Mouse (Mus musculus): ENCODE data around the gene Rybp. TPM values are rescaled to one million over a fixed set of nuclear protein-coding genes. Genes with fewer than 3 reads are reported as not detected.

The Rybp gene
- polyA plus RNA-seq, 1 experiment = 8.6 TPM

- no peak overlapping the region for H3K4me3 ChIP-seq (ENCODE audit: insufficient read depth, low read depth, low read length)
- H3K27ac ChIP-seq (replicated peaks; ENCODE audit: low read depth, low read length) = no peak overlapping the region
- peaks cover 6% of the 10 kb centered on the region for H3K4me1 ChIP-seq (ENCODE audit: control insufficient read depth, insufficient read depth, insufficient read length, low read length)
These were observed 91.3 kb downstream of the Rybp start for GRCm38 (mm10) chr6:100195870-100196409.

- Histone ChIP-seq H3K27ac (replicated peaks; ENCODE audit: low read depth, low read length) (no peak overlapping the region), H3K4me3 (ENCODE audit: insufficient read depth, low read depth, low read length) (no peak overlapping the region), H3K4me1 (ENCODE audit: control insufficient read depth, insufficient read depth, insufficient read length, low read length) (peaks cover 6% of the 10 kb centered on the region)
These were observed 92.2 kb downstream of the Rybp start for GRCm38 (mm10) chr6:100195091-100195490.

- Histone ChIP-seq H3K4me3 (ENCODE audit: insufficient read depth, low read depth, low read length) (no peak overlapping the region), H3K4me1 (ENCODE audit: control insufficient read depth, insufficient read depth, insufficient read length, low read length) (peaks cover 6% of the 10 kb centered on the region), H3K27ac (replicated peaks; ENCODE audit: low read depth, low read length) (no peak overlapping the region)
These were observed 93.5 kb downstream of the Rybp start for GRCm38 (mm10) chr6:100193760-100194159.

- H3K4me1 ChIP-seq (ENCODE audit: control insufficient read depth, insufficient read depth, insufficient read length, low read length) = peaks cover 6% of the 10 kb centered on the region
- H3K27ac ChIP-seq (replicated peaks; ENCODE audit: low read depth, low read length) = no peak overlapping the region
- no peak overlapping the region for H3K4me3 ChIP-seq (ENCODE audit: insufficient read depth, low read depth, low read length)
These were observed 94.5 kb downstream of the Rybp start for GRCm38 (mm10) chr6:100192691-100193229.

GRCm38 (mm10) chr6:100190803-100191559 lies 96.3 kb downstream of the Rybp start:
- H3K4me1 ChIP-seq (ENCODE audit: control insufficient read depth, insufficient read depth, insufficient read length, low read length) = peaks cover 6% of the 10 kb centered on the region
- no peak overlapping the region for H3K27ac ChIP-seq (replicated peaks; ENCODE audit: low read depth, low read length)
- no peak overlapping the region for H3K4me3 ChIP-seq (ENCODE audit: insufficient read depth, low read depth, low read length)

GRCm38 (mm10) chr6:100190310-100190709 lies 97.0 kb downstream of the Rybp start:
- Histone ChIP-seq H3K4me1 (ENCODE audit: control insufficient read depth, insufficient read depth, insufficient read length, low read length) (peaks cover 3% of the 10 kb centered on the region; the same call in 1 of the 2 replicates), H3K4me3 (ENCODE audit: insufficient read depth, low read depth, low read length) (no peak overlapping the region), H3K27ac (replicated peaks; ENCODE audit: low read depth, low read length) (no peak overlapping the region)

- no peak overlapping the region for H3K27ac ChIP-seq (replicated peaks; ENCODE audit: low read depth, low read length)
- H3K4me1 ChIP-seq (ENCODE audit: control insufficient read depth, insufficient read depth, insufficient read length, low read length) = peaks cover 3% of the 10 kb centered on the region; the same call in 1 of the 2 replicates
- H3K4me3 ChIP-seq (ENCODE audit: insufficient read depth, low read depth, low read length) = no peak overlapping the region
These were observed 98.2 kb downstream of the Rybp start for GRCm38 (mm10) chr6:100188883-100189743.

- Histone ChIP-seq H3K4me3 (ENCODE audit: insufficient read depth, low read depth, low read length) (no peak overlapping the region), H3K27ac (replicated peaks; ENCODE audit: low read depth, low read length) (no peak overlapping the region), H3K4me1 (ENCODE audit: control insufficient read depth, insufficient read depth, insufficient read length, low read length) (no peaks in the 10 kb centered on the region; the same call in 1 of the 2 replicates)
These were observed 99.5 kb downstream of the Rybp start for GRCm38 (mm10) chr6:100187821-100188220.

GRCm38 (mm10) chr6:100186789-100187188 lies 100.5 kb downstream of the Rybp start:
- H3K4me1 ChIP-seq (ENCODE audit: control insufficient read depth, insufficient read depth, insufficient read length, low read length) = no peaks in the 10 kb centered on the region; the same call in 1 of the 2 replicates
- no peak overlapping the region for H3K4me3 ChIP-seq (ENCODE audit: insufficient read depth, low read depth, low read length)
- no peak overlapping the region for H3K27ac ChIP-seq (replicated peaks; ENCODE audit: low read depth, low read length)

- Histone ChIP-seq H3K4me1 (ENCODE audit: control insufficient read depth, insufficient read depth, insufficient read length, low read length) (peaks cover 5% of the 10 kb centered on the region; the same call in 1 of the 2 replicates), H3K4me3 (ENCODE audit: insufficient read depth, low read depth, low read length) (no peak overlapping the region), H3K27ac (replicated peaks; ENCODE audit: low read depth, low read length) (no peak overlapping the region)
These were observed 101.8 kb downstream of the Rybp start for GRCm38 (mm10) chr6:100185524-100185923.

- Histone ChIP-seq H3K4me1 (ENCODE audit: control insufficient read depth, insufficient read depth, insufficient read length, low read length) (peaks cover 6% of the 10 kb centered on the region; the same call in 1 of the 2 replicates), H3K4me3 (ENCODE audit: insufficient read depth, low read depth, low read length) (no peak overlapping the region)
These were observed 103.9 kb downstream of the Rybp start for GRCm38 (mm10) chr6:100183344-100183743.

GRCm38 (mm10) chr6:100180883-100181262 lies 106.4 kb downstream of the Rybp start:
- H3K4me1 ChIP-seq (ENCODE audit: control insufficient read depth, insufficient read depth, insufficient read length, low read length) = peaks cover 6% of the 10 kb centered on the region; the same call in 1 of the 2 replicates
- no peak overlapping the region for H3K4me3 ChIP-seq (ENCODE audit: insufficient read depth, low read depth, low read length)
- H3K27ac ChIP-seq (replicated peaks; ENCODE audit: low read depth, low read length) = no peak overlapping the region

More at GRCm38 (mm10) chr6:100183344-100183743, 103.9 kb downstream of the Rybp start:
- H3K27ac ChIP-seq (replicated peaks; ENCODE audit: low read depth, low read length) = no peak overlapping the region

GRCm38 (mm10) chr6:100180213-100180882 lies 106.9 kb downstream of the Rybp start:
- Histone ChIP-seq H3K4me3 (ENCODE audit: insufficient read depth, low read depth, low read length) (no peak overlapping the region), H3K27ac (replicated peaks; ENCODE audit: low read depth, low read length) (no peak overlapping the region), H3K4me1 (ENCODE audit: control insufficient read depth, insufficient read depth, insufficient read length, low read length) (peaks cover 6% of the 10 kb centered on the region; the same call in 1 of the 2 replicates)

GRCm38 (mm10) chr6:100178830-100179229 lies 108.5 kb downstream of the Rybp start:
- peaks cover 6% of the 10 kb centered on the region; the same call in 1 of the 2 replicates for H3K4me1 ChIP-seq (ENCODE audit: control insufficient read depth, insufficient read depth, insufficient read length, low read length)
- H3K27ac ChIP-seq (replicated peaks; ENCODE audit: low read depth, low read length) = no peak overlapping the region
- H3K4me3 ChIP-seq (ENCODE audit: insufficient read depth, low read depth, low read length) = no peak overlapping the region
